Mouse (Mus musculus) lung, adult 2 months (tissue): ENCODE results near the gene Fstl4. TPM values are rescaled to one million over a fixed set of nuclear protein-coding genes. Genes with fewer than 3 reads are reported as not detected.
A peak's percentile ranks its signal among the peaks of the same experiment; 100 is the strongest.

Source experiments
- DNase-seq: peaks from one replicate; pipeline ENCODE4 v3.0.0; 2022
- H3K4me1 ChIP-seq: fragments of 200-500 bp; 2 replicates; pipeline ENCODE4 v1.6.1; 2011; ENCODE audit warnings: low read length; ENCODE audit not compliant: control insufficient read depth, insufficient read depth
- H3K4me3 ChIP-seq: fragments of 200-500 bp; replicated peaks from 2 replicates; pipeline ENCODE3; 2011; ENCODE audit warnings: low read depth, mild to moderate bottlenecking, control low read depth, low read length; ENCODE audit errors: extremely low read depth
- CTCF ChIP-seq: fragments of 200-500 bp; IDR thresholded peaks from 2 replicates; pipeline ENCODE4 v1.5.1; 2011; ENCODE audit warnings: mild to moderate bottlenecking, low read length, control low read depth; ENCODE audit not compliant: insufficient read depth
- POLR2A ChIP-seq: fragments of 200-500 bp; IDR thresholded peaks from 2 replicates; pipeline ENCODE4 v1.6.1; 2011; ENCODE audit warnings: low read depth, mild to moderate bottlenecking, control low read depth, low read length, borderline replicate concordance; ENCODE audit errors: extremely low read depth
- WGBS: fragments of 180-500 bp; shearing (Covaris S2); methylation state at CpG from one replicate; pipeline ENCODE4 v1.1.7; 2018; 5-methylcytosine and 5-hydroxymethylcytosine counted together
- polyA plus RNA-seq: library from polyadenylated mRNA; depleted of rRNA; stranded (reverse); fragments of >200 nt; gene quantifications from 2 replicates; pipeline ENCODE4 v1.2.3, GENCODE M21; 2012

Gene Fstl4
- polyA plus RNA-seq, 1 experiment: 0.56 TPM

DNA sequence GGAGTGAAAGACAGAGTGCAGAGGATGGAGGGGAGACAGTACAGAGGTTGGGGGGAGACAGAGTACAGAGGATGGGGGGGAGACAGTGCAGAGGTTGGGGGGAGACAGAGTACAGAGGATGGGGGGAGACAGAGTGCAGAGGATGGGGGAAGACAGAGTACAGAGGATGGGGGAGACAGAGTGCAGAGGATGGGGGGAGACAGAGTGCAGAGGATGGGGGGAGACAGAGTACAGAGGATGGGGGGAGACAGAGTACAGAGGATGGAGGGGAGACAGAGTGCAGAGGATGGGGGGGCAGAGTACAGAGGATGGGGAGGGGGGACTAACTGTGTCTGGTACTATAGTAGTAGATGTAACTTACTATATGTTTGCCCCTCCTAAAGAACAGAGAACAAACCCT is 20.5 kb upstream of the Fstl4 start:
- H3K4me1 ChIP-seq: no peaks in the 10 kb centered on the region
- H3K4me3 ChIP-seq: no peak overlapping the region
- DNase-seq: no peak
- TF ChIP-seq POLR2A (no peak), CTCF (no peak)

DNA sequence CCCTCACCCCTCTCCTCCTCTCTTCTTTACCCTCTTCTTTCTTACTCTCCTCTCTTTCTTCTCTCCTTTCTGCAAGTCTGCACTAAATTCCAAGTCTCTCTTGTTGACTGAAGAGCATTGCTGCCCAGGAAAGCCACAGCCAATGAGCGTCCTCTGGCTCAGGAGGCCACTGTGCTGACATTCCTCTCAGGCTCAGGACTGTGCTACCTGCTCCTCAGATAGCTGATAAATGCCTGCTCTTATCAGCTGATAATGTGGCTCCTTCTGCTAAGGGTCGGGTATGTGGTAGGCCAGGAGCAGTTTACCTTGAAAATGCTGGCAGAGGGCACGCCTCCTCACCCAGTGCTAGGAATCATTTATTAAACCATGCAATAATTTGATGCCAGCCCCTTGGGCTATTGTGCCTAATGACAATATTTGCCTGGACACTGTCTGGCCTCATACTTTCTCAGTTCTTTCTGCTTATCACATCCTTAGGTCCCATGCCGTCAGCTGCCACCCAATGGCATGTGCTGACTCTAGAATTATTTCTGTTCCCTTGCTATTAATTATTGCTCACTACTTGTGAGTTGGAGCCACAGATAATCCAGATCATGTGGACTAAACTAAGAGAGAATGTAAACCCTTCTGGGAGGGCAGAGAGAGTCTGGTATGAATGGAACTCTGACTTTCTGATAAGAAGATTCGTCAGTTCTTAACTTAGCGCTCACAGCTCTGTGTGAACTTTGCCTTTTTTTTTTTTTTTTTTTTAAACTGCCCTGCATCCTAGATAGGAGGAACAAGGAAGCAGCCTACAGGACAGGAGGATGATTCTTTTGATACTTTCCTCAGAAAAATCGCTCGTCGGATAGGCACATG is 19.6 kb upstream of the Fstl4 start:
- no peak for TF ChIP-seq POLR2A
- 40% methylated on average over 9 of the region's 9 CpGs for WGBS
- H3K4me1 ChIP-seq: no peaks in the 10 kb centered on the region
- no peak overlapping the region for H3K4me3 ChIP-seq
- no peak for DNase-seq

DNA sequence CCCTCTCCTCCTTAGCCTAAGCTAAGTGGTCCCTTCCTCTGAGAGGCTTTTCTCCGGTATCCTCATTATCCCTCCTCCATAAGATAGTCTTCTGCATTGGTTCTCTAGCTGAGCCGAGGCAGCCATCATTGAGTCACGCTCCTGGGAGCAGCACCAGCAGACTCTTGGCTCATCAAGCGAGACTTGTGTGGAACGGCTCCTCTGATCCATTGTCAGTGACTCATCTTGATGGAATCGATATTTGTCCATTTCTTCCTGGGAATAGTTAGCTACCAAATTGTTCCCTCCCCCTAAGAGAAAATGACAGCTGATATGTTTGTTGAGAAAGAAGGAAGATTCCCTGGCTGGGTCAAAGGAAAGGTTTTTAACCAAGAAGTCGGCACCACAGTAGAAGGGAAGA is 17.2 kb upstream of the Fstl4 start:
- 71% methylated on average over 7 of the region's 7 CpGs for WGBS
- H3K4me3 ChIP-seq: no peak overlapping the region
- no peak for DNase-seq
- no peak for TF ChIP-seq CTCF
- H3K4me1 ChIP-seq: no peaks in the 10 kb centered on the region

DNA sequence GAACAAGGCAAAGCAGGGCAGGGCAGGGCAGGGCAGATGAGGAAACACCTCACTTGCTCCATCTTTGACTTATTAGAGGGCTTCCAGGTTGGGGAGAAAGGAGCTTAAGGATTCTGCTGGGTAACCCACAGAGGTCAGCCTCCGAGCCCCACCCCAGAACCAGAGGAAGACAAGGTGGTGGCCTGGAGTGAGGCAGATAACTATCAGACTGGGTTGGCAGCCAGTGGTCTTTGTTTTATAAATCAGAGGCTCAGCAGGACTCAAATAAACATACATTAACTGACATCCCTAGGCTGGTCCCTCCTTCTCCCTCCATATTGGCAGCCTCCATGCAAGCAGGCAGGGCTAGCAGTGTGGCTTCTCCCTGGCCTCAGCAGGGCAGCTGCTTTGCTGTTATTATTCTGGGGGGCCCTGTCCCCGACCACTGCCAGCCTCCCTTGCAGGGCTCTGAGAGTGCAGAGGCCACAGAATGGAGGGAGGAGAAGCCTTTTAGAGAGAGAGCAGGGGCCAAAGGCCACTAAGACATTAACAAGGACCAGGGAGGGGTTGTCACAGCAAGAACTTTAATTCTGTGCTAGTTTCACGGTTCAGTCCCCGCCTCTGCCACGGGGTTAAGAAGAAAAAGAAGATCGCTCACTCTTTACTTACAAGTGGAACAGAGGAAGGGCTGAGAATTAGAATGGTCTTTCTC is 16.5 kb upstream of the Fstl4 start:
- Histone ChIP-seq H3K4me3 (no peak overlapping the region), H3K4me1 (no peaks in the 10 kb centered on the region)
- 38% methylated on average over 6 of the region's 6 CpGs for WGBS
- DNase-seq: no peak
- no peak for TF ChIP-seq CTCF
- no peak for TF ChIP-seq POLR2A

DNA sequence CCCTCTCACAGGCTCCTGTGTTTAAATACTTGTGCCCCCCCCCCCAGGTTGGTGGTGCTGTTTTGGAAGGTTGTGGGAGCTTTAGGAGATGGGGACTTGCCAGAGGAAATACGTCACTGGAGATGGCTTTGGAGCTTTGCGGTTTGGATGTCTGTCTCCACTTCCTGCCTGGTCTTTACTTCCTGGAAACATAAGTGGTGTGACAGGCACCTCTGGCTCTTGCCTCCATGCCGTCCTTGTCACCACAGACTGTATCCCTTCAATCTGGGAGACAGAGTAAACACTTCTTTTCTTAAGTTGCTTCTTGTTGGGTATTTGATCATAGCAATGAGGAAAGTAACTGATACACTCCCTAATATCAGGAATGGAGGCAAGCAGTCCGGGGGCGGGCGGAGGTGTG is 14.4 kb upstream of the Fstl4 start:
- no peak for TF ChIP-seq CTCF
- TF ChIP-seq POLR2A: no peak
- WGBS: 51% methylated on average over 6 of the region's 6 CpGs
- Histone ChIP-seq H3K4me1 (no peaks in the 10 kb centered on the region), H3K4me3 (no peak overlapping the region)
- no peak for DNase-seq

DNA sequence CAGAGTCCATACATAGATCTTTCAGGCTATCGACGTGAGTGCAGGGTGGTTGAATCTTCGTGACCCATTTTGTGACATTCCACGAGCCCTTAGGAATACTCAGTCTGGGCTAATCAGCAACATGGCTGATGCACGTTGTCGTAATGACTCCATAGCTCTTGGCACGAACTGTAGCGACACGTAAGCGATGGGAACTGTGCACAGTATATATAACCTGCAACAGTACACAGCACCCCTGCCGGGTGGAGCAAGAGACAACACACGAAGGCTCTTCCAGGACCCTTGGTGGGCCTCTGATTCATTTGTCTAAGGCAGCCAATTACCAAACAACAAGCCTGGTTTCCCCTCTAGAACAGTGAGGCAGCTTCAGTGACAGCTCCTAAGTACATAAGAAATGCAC is 11.9 kb upstream of the Fstl4 start:
- 86% methylated on average over 12 of the region's 12 CpGs for WGBS
- no peaks in the 10 kb centered on the region for H3K4me1 ChIP-seq
- DNase-seq: no peak
- TF ChIP-seq CTCF: no peak
- TF ChIP-seq POLR2A: no peak
- no peak overlapping the region for H3K4me3 ChIP-seq

DNA sequence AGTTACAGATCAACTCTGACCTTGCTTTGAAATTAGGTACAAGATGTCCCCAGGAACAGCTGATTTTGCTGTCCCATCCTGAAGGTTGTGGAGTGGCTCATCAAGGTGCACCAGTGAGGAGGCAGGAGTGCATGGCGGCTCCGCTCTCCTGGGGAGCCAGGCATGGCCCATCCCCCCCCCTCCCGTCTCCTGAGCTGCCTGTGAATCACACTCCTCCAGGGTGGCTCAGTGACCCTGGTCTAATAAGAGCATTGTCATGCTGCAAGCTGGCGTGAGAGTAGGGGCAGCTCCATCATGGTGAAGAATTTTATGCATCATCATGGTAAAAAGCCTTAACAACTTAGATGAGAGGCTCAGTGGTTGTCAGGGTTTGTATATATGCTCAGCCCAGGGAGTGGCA is 11.2 kb upstream of the Fstl4 start:
- DNase-seq: no peak
- TF ChIP-seq CTCF (no peak), POLR2A (no peak)
- 63% methylated on average over 4 of the region's 4 CpGs for WGBS
- Histone ChIP-seq H3K4me1 (no peaks in the 10 kb centered on the region), H3K4me3 (no peak overlapping the region)

DNA sequence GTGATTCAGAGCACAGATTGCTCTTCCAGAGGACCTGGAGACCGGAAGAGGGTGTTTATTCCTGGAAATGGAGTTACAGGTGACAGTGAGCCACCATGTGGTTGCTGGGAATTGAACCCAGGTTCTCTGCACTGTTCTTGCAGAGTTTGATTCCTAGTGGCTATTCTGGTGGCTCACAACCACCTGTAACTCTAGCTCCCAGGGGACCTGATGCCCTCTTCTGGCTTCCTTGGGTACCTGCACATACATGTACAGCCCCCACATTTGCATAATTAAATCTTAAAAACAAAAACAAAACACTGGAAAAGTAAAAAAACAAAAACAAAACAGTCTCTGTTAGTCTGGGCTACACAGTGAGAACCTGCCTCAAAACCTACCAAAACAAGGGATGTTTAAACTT is 2.6 kb upstream of the Fstl4 start:
- WGBS: 27% methylated on average over 1 of the region's 1 CpGs
- no peak for DNase-seq
- TF ChIP-seq POLR2A (no peak), CTCF (no peak)
- Histone ChIP-seq H3K4me1 (no peaks in the 10 kb centered on the region), H3K4me3 (no peak overlapping the region)

DNA sequence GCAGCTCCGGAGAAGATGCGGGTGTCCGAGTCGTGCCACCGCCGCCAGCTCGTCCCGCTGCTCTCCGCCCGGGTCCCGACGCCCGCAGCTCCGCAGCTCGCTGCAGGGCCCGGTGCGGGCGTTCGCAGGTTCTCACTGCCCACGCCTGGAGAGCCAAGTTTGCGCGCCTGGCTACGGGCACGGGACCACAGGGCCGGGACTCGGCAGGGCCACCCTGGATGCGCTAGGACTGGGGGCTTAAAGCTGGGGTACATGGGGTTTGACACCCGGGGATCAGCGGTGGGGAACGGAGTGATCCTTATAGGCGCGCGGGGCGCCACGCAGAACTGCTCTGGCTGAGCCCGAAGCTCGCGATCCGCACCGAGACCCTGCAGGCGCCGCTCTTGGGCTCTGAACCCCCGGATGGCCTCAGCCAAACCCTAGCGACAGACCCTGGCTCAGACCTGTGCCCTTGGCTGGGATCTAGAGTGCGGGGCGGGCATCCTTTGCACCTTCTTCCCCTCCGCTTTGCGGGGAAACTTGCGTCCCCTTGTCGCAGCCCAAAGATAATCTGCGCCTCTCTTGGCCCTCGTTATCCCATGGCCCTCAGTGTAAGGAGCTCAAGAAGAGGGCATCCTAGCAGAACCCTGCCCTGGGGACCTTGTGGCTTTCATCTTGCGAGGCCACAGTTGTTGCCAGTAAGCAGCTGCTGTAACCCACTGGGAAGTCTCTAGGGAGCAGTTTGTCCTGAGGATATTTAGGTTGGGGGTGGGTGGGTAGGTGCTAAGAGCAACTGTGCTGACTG is 652 bp downstream of the Fstl4 start:
- Histone ChIP-seq H3K4me1 (no peaks in the 10 kb centered on the region), H3K4me3 (peak overlapping the region; percentile 39)
- TF ChIP-seq CTCF (no peak), POLR2A (no peak)
- peak; percentile 9 for DNase-seq
- 1% methylated on average over 53 of the region's 53 CpGs for WGBS
